Mouse (Mus musculus): ENCODE measurements around the gene Usp18.

DNA sequence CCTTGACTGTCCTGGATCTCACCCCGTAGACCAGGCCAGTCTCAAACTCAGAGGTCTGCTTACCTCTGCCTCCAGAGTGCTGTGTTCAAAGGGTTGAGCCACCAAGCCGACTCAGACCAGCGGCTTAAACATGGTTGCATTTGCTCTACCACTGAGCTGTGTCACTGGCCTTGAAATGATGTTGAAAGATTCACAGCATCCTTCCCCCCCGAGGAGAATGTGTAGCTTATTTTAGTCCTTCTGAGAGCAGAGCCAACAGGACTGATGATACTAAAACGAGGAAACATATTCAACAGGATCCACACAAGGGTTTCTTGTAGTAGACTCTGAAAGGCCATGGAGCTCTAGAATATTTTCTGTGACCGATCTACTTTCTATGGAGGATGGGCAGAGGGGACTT, 29.8 kb upstream of the Usp18 start:
- TF ChIP-seq CTCF (IDR thresholded peaks at IDR 0.05; ENCODE audit: low read depth) = no peak
- TF ChIP-seq EP300 (IDR thresholded peaks at IDR 0.05; ENCODE audit: low read depth) = no peak
